Mouse (Mus musculus) Muller cell, postnatal 12 days (primary cell): Measurements from ENCODE around the gene Tmco1.

ENCODE experiments used
- DNase-seq: peaks from one replicate; pipeline ENCODE4 v3.0.0-alpha.2; 2015; ENCODE audit errors: inconsistent ontology term

Tmco1 gene

GRCm38 (mm10) chr1:167308261-167309054, at the start of gene Tmco1:
TSS of gene Tmco1 (plus strand) at chr1:167308378.
- DNase-seq = peak; percentile 98

- DNase-seq = peak; percentile 37
Measured at GRCm38 (mm10) chr1:167259702-167260101, 48.5 kb upstream of the Tmco1 start.

- no peak for DNase-seq
Measured at GRCm38 (mm10) chr1:167261750-167262149, 46.4 kb upstream of the Tmco1 start.

GRCm38 (mm10) chr1:167262489-167263041, 45.6 kb upstream of the Tmco1 start:
- no peak for DNase-seq

GRCm38 (mm10) chr1:167265366-167265765, 42.8 kb upstream of the Tmco1 start:
- no peak for DNase-seq

- no peak for DNase-seq
Measured at GRCm38 (mm10) chr1:167266720-167267119, 41.5 kb upstream of the Tmco1 start.

- DNase-seq = no peak
Measured at GRCm38 (mm10) chr1:167268360-167269063, 39.7 kb upstream of the Tmco1 start.

GRCm38 (mm10) chr1:167269350-167269811, 38.8 kb upstream of the Tmco1 start:
- peak; percentile 43 for DNase-seq

GRCm38 (mm10) chr1:167269856-167270270, 38.3 kb upstream of the Tmco1 start:
- DNase-seq = peak; percentile 98

GRCm38 (mm10) chr1:167270342-167271111, 37.7 kb upstream of the Tmco1 start:
- DNase-seq = peak; percentile 86

GRCm38 (mm10) chr1:167271304-167271703, 36.9 kb upstream of the Tmco1 start:
- DNase-seq = no peak

- DNase-seq = no peak
Measured at GRCm38 (mm10) chr1:167271841-167272240, 36.3 kb upstream of the Tmco1 start.

GRCm38 (mm10) chr1:167273380-167274163, 34.6 kb upstream of the Tmco1 start:
- no peak for DNase-seq

GRCm38 (mm10) chr1:167274646-167275390, 33.4 kb upstream of the Tmco1 start:
- no peak for DNase-seq

- no peak for DNase-seq
Measured at GRCm38 (mm10) chr1:167278395-167278794, 29.8 kb upstream of the Tmco1 start.

GRCm38 (mm10) chr1:167279160-167279715, 28.9 kb upstream of the Tmco1 start:
- no peak for DNase-seq

- DNase-seq = no peak
Measured at GRCm38 (mm10) chr1:167280061-167280460, 28.1 kb upstream of the Tmco1 start.

- DNase-seq = no peak
Measured at GRCm38 (mm10) chr1:167282112-167282511, 26.1 kb upstream of the Tmco1 start.

GRCm38 (mm10) chr1:167282768-167283167, 25.4 kb upstream of the Tmco1 start:
- no peak for DNase-seq
